Mouse (Mus musculus) layer of hippocampus, adult 11-12 months (tissue): ENCODE measurements around the gene Pld4.
"Not testable (repeated sequence)": the region's sequence is repeated elsewhere in the genome, so short reads cannot be mapped to it uniquely, and the experiment has no call there.

Experiments used
- DNase-seq: peaks from one replicate; pipeline ENCODE4 v3.0.0; 2022; ENCODE audit warnings: low spot score

The Pld4 gene

GRCm38 (mm10) chr12:112801864-112802846, 41.7 kb downstream of the Pld4 start, which contains the start of gene Ahnak2:
Gene Ahnak2 (minus strand): TSS chr12:112802657.
- no peak for DNase-seq

- DNase-seq: no peak
Observed at GRCm38 (mm10) chr12:112802917-112803316, 42.5 kb downstream of the Pld4 start.

- no peak for DNase-seq
Observed at GRCm38 (mm10) chr12:112804046-112804445, 43.6 kb downstream of the Pld4 start.

- DNase-seq: no peak
Observed at GRCm38 (mm10) chr12:112806044-112806443, 45.6 kb downstream of the Pld4 start.

GRCm38 (mm10) chr12:112807796-112808195, 47.3 kb downstream of the Pld4 start:
- DNase-seq: no peak

- no peak for DNase-seq
Observed at GRCm38 (mm10) chr12:112808212-112808586, 47.7 kb downstream of the Pld4 start.

- DNase-seq: peak; percentile 94
Observed at GRCm38 (mm10) chr12:112808587-112809364, 48.3 kb downstream of the Pld4 start, which contains the start of gene Clba1. Gene Clba1 (plus strand): TSS chr12:112808937.

GRCm38 (mm10) chr12:112809641-112810040, 49.2 kb downstream of the Pld4 start:
- DNase-seq: no peak

GRCm38 (mm10) chr12:112810092-112810885, 49.8 kb downstream of the Pld4 start:
- no peak for DNase-seq

GRCm38 (mm10) chr12:112813370-112813769, 52.9 kb downstream of the Pld4 start:
- DNase-seq: no peak

GRCm38 (mm10) chr12:112814682-112815470, 54.4 kb downstream of the Pld4 start:
- DNase-seq: no peak

GRCm38 (mm10) chr12:112816294-112816693, 55.8 kb downstream of the Pld4 start:
- DNase-seq: peak; percentile 74

GRCm38 (mm10) chr12:112816866-112817265, 56.4 kb downstream of the Pld4 start:
- DNase-seq: not testable (repeated sequence)
